Mouse (Mus musculus) adipose tissue, adult 10 weeks (tissue): ENCODE results near the gene Rnf24. TPM values are rescaled to one million over a fixed set of nuclear protein-coding genes. Genes with fewer than 3 reads are reported as not detected.

Experiments
- polyA plus RNA-seq: library from polyadenylated mRNA; stranded (reverse); fragments of 350-450 nt; fragmentation: Illumina TruSeq; extraction: RNeasy Lipid Tissue Mini Kit (QIAGEN cat#74804); gene quantifications from one replicate; pipeline ENCODE4 v1.2.3, GENCODE M21; 2014; ENCODE audit warnings: low read depth, low replicate concordance

Gene Rnf24
- polyA plus RNA-seq, result 9.0 TPM

GRCm38 (mm10) chr2:131352747-131353563, at the start of gene Rnf24:
Gene Rnf24, minus strand, starts transcription at chr2:131352892.

GRCm38 (mm10) chr2:131262213-131262672, 90.4 kb downstream of the Rnf24 start, which contains the start of gene Pank2:
Gene Pank2, plus strand, starts transcription at chr2:131262495.

Other genes with a start within 250 kb of the Rnf24 start
- 19.5 TPM for gene Hspa12b, start 225.6 kb downstream of the Rnf24 start, polyA plus RNA-seq
- gene Gm11037, start 219.4 kb downstream of the Rnf24 start, polyA plus RNA-seq, result not detected
- gene 1700037H04Rik, start 192.8 kb downstream of the Rnf24 start, polyA plus RNA-seq, result 42.9 TPM
- 62.4 TPM for gene Cenpb, start 172.8 kb downstream of the Rnf24 start, polyA plus RNA-seq
- gene Cdc25b, start 165.9 kb downstream of the Rnf24 start, polyA plus RNA-seq, result 5.4 TPM
- gene Spef1, start 165.6 kb downstream of the Rnf24 start, polyA plus RNA-seq, result 5.1 TPM
- gene Ap5s1, start 145.8 kb downstream of the Rnf24 start, polyA plus RNA-seq, result 21.9 TPM
- gene Mavs, start 118.8 kb downstream of the Rnf24 start, polyA plus RNA-seq, result 26.2 TPM
- gene Pank2, start 90.4 kb downstream of the Rnf24 start, polyA plus RNA-seq, result 28.5 TPM
- gene Smox, start 138.6 kb upstream of the Rnf24 start, polyA plus RNA-seq, result 29.2 TPM
- gene Adra1d, start 209.4 kb upstream of the Rnf24 start, polyA plus RNA-seq, result 2.3 TPM